Mouse (Mus musculus) heart, postnatal 0 days (tissue): Measurements from ENCODE around the gene Olfr204.

Experiments used
- CTCF ChIP-seq: IDR thresholded peaks from 2 replicates; pipeline ENCODE4 v1.5.1; 2016; ENCODE audit warnings: antibody characterized with exemption, control low read depth, low read depth
- EP300 ChIP-seq: IDR thresholded peaks from 2 replicates; pipeline ENCODE4 v1.6.1; 2016; ENCODE audit warnings: antibody characterized with exemption, low read depth

- TF ChIP-seq CTCF = no peak
- no peak for TF ChIP-seq EP300
Measured at GRCm38 (mm10) chr16:59331038-59331437, 13.0 kb upstream of the Olfr204 start, which contains the start of gene Olfr205.
